Mouse (Mus musculus) olfactory bulb, adult 2 months (tissue): ENCODE measurements around the gene Tenm4.

ENCODE experiments used
- CTCF ChIP-seq: fragments of 200-500 bp; IDR thresholded peaks from 2 replicates; pipeline ENCODE4 v1.5.1; 2012; ENCODE audit warnings: low read depth, mild to moderate bottlenecking, low read length, moderate library complexity; ENCODE audit not compliant: insufficient read depth
- POLR2A ChIP-seq: fragments of 200-500 bp; IDR thresholded peaks from 2 replicates; pipeline ENCODE4 v1.6.1; 2012; ENCODE audit warnings: mild to moderate bottlenecking, low read depth, low read length, moderate library complexity; ENCODE audit not compliant: insufficient read depth

- no peak for TF ChIP-seq POLR2A
- TF ChIP-seq CTCF = no peak
These were observed 751.9 kb downstream of the Tenm4 start for GRCm38 (mm10) chr7:96922927-96923326.
